Mouse (Mus musculus) stomach, embryonic 15.5 days (tissue): ENCODE results near the gene Elp1. TPM values are rescaled to one million over a fixed set of nuclear protein-coding genes. Genes with fewer than 3 reads are reported as not detected.

ENCODE experiments used
- ATAC-seq: fragments of 200-750 bp; cut with Nextera tagmentation; 2 replicates; pipeline ENCODE4 v1.8.0; 2017; ENCODE audit warnings: low read depth, moderate number of reproducible peaks, moderate TSS enrichment; ENCODE audit not compliant: insufficient read depth, low FRiP score
- H3K27ac ChIP-seq: fragments of 300-500 bp; sonication (generic); 2 replicates; pipeline ENCODE4 v1.5.1; 2015; ENCODE audit warnings: mild to moderate bottlenecking, inconsistent platforms
- H3K27me3 ChIP-seq: fragments of 300-500 bp; sonication (generic); replicated peaks from 2 replicates; pipeline ENCODE4 v1.6.1; 2015; ENCODE audit warnings: inconsistent platforms
- H3K36me3 ChIP-seq: fragments of 300-500 bp; sonication (generic); 2 replicates; pipeline ENCODE4 v1.6.1; 2015; ENCODE audit warnings: inconsistent platforms
- H3K4me1 ChIP-seq: fragments of 300-500 bp; sonication (generic); 2 replicates; pipeline ENCODE4 v1.6.1; 2015; ENCODE audit warnings: inconsistent platforms
- H3K4me2 ChIP-seq: fragments of 300-500 bp; sonication (generic); 2 replicates; pipeline ENCODE4 v1.6.1; 2015; ENCODE audit warnings: mild to moderate bottlenecking, inconsistent platforms
- H3K4me3 ChIP-seq: fragments of 300-500 bp; sonication (generic); replicated peaks from 2 replicates; pipeline ENCODE4 v1.5.1; 2015; ENCODE audit warnings: inconsistent platforms
- H3K9ac ChIP-seq: fragments of 300-500 bp; sonication (generic); 2 replicates; pipeline ENCODE4 v1.6.1; 2015; ENCODE audit warnings: inconsistent platforms
- H3K9me3 ChIP-seq: fragments of 300-500 bp; sonication (generic); 2 replicates; pipeline ENCODE4 v1.6.1; 2016; ENCODE audit warnings: inconsistent platforms
- WGBS: fragments of 180-500 bp; shearing (Covaris S2); methylation state at CpG from one replicate; pipeline ENCODE4 v1.1.7; 2015; 5-methylcytosine and 5-hydroxymethylcytosine counted together
- polyA plus RNA-seq: library from polyadenylated mRNA; unstranded; fragments of >200 nt; fragmentation: Nextera tagmentation; extraction: Ambion mirVana; gene quantifications from 2 replicates; pipeline ENCODE4 v1.2.1, GENCODE M21; 2015

Elp1 gene
- polyA plus RNA-seq, 1 experiment from 2014 or later = 35.8 TPM

DNA sequence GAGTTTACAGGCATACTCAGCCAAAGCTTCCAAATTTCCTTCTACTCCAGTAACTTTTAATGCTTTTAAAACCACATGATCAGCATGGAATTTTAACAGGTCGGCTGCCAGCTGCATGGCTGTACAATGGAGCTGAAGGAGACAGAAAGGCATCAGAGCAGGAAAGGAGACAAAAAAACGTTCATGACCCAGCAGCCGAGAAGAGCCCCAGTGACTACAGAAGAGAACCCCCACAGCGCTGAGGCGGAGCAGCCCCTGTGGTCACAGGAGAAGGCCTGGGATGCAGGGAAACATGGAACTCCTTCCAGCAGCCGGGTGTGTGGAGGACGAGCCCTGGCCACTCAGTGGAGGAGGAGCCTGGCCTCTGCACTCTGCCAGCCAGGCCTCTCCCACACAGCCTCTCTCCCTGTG, 27.4 kb upstream of the Elp1 start:
- Histone ChIP-seq H3K27me3 (no peaks in the 10 kb centered on the region), H3K9me3 (no peaks in the 10 kb centered on the region), H3K27ac (no peak overlapping the region), H3K4me2 (no peak overlapping the region), H3K4me1 (no peaks in the 10 kb centered on the region), H3K9ac (no peak overlapping the region), H3K4me3 (no peak overlapping the region), H3K36me3 (no peaks in the 10 kb centered on the region)
- 65% methylated on average over 7 of the region's 7 CpGs for WGBS
- ATAC-seq = no peak

DNA sequence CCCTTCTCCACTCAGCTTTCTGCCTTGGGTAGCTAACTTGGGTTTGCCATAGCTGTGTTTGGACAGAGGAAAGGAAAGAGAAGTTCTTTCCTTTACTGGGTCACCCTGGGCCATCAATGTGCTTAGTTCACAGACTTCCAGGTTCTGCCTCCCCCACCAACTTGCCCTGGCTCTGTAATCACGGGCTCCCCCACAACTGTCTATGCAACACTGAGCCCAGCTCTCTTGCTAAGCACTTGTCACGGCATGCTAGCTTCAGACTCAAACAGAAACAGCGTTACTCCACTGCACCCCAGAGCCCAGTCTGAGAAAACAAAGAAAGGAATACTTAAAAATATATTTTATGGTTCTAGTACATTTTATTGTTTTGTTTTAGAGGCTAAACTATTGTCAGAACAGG, 26.8 kb upstream of the Elp1 start:
- no peaks in the 10 kb centered on the region for H3K36me3 ChIP-seq
- H3K9ac ChIP-seq = no peak overlapping the region
- 80% methylated on average over 3 of the region's 3 CpGs for WGBS
- H3K4me2 ChIP-seq = no peak overlapping the region
- ATAC-seq = no peak
- H3K9me3 ChIP-seq = no peaks in the 10 kb centered on the region
- no peaks in the 10 kb centered on the region for H3K4me1 ChIP-seq
- H3K4me3 ChIP-seq = no peak overlapping the region
- no peak overlapping the region for H3K27ac ChIP-seq
- H3K27me3 ChIP-seq = no peaks in the 10 kb centered on the region

- no peak overlapping the region for H3K4me2 ChIP-seq
- H3K9me3 ChIP-seq = no peaks in the 10 kb centered on the region
- no peaks in the 10 kb centered on the region for H3K27me3 ChIP-seq
- H3K9ac ChIP-seq = no peak overlapping the region
- H3K4me3 ChIP-seq = no peak overlapping the region
- WGBS = 95% methylated on average over 9 of the region's 9 CpGs
- no peak overlapping the region for H3K27ac ChIP-seq
- ATAC-seq = no peak
- H3K4me1 ChIP-seq = no peaks in the 10 kb centered on the region
- no peaks in the 10 kb centered on the region for H3K36me3 ChIP-seq
Observed at GRCm38 (mm10) chr4:56824231-56824630, 22.1 kb upstream of the Elp1 start.

- ATAC-seq = no peak
Observed at GRCm38 (mm10) chr4:56820017-56820550, 18.0 kb upstream of the Elp1 start.

DNA sequence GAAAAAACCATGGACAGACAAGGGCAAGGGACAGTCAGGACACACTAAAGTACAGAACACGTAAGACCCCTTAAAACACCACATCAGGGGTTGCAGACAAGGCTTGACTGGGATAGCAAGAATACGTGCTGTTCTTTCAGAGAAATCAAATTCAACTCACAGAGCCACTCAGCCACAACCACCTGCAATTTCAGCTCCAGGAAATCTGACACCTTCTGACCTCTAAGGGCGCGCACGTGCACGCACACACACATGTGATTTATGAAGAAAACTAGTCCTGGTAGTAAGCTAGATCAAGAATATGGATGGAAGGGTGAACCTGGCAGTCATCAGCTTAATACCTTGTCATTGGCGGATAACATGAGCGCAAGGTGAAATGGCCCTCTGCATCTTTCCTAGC, 13.0 kb upstream of the Elp1 start:
- no peak for ATAC-seq
- Histone ChIP-seq H3K27ac (no peak overlapping the region), H3K9ac (no peak overlapping the region), H3K27me3 (no peaks in the 10 kb centered on the region), H3K4me3 (no peak overlapping the region), H3K9me3 (no peaks in the 10 kb centered on the region), H3K4me2 (no peak overlapping the region), H3K4me1 (no peaks in the 10 kb centered on the region), H3K36me3 (no peaks in the 10 kb centered on the region)
- 74% methylated on average over 8 of the region's 8 CpGs for WGBS

More at GRCm38 (mm10) chr4:56820017-56820550, 18.0 kb upstream of the Elp1 start:
- Histone ChIP-seq H3K4me1 (no peaks in the 10 kb centered on the region), H3K27ac (no peak overlapping the region), H3K4me3 (no peak overlapping the region), H3K4me2 (no peak overlapping the region), H3K36me3 (no peaks in the 10 kb centered on the region), H3K27me3 (no peaks in the 10 kb centered on the region), H3K9me3 (no peaks in the 10 kb centered on the region), H3K9ac (no peak overlapping the region)

GRCm38 (mm10) chr4:56812096-56812495, 10.0 kb upstream of the Elp1 start:
- Histone ChIP-seq H3K4me2 (no peak overlapping the region), H3K9ac (no peak overlapping the region), H3K27me3 (no peaks in the 10 kb centered on the region), H3K4me3 (no peak overlapping the region), H3K9me3 (no peaks in the 10 kb centered on the region), H3K4me1 (no peaks in the 10 kb centered on the region), H3K36me3 (no peaks in the 10 kb centered on the region), H3K27ac (no peak overlapping the region)
- 75% methylated on average over 4 of the region's 4 CpGs for WGBS
- no peak for ATAC-seq

DNA sequence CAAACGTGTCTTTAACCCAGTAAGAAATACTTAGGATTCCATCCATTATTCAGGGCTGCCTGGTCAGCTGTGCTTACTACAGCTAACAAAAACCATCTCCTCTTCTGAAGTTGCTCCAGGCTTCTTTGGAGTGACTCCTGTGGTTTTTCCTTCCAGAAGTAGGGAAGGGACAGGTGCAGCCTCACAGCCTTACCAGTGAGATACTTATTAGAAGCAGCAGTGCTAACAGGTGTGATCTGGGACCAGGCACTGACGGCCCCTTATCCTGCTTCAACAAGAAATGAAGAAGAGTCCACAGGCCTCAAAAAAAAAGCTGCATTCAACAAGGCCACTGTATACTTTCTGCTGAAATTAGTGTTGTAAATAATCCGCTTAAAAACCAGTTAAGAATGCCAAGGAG, 9.5 kb upstream of the Elp1 start:
- ATAC-seq = no peak
- no peaks in the 10 kb centered on the region for H3K4me1 ChIP-seq
- H3K36me3 ChIP-seq = peaks cover 4% of the 10 kb centered on the region; the same call in 1 of the 2 replicates
- no peak overlapping the region for H3K27ac ChIP-seq
- no peak overlapping the region for H3K4me3 ChIP-seq
- WGBS = 64% methylated on average over 3 of the region's 3 CpGs
- no peaks in the 10 kb centered on the region for H3K9me3 ChIP-seq
- H3K9ac ChIP-seq = no peak overlapping the region
- no peak overlapping the region for H3K4me2 ChIP-seq
- no peaks in the 10 kb centered on the region for H3K27me3 ChIP-seq

- no peaks in the 10 kb centered on the region for H3K27me3 ChIP-seq
- H3K4me3 ChIP-seq = no peak overlapping the region
- 69% methylated on average over 4 of the region's 4 CpGs for WGBS
- no peak overlapping the region for H3K27ac ChIP-seq
- H3K36me3 ChIP-seq = peaks cover 15% of the 10 kb centered on the region
- ATAC-seq = no peak
- H3K9ac ChIP-seq = no peak overlapping the region
- H3K4me2 ChIP-seq = no peak overlapping the region
- H3K4me1 ChIP-seq = no peaks in the 10 kb centered on the region
- H3K9me3 ChIP-seq = no peaks in the 10 kb centered on the region
Observed at GRCm38 (mm10) chr4:56809050-56809449, 6.9 kb upstream of the Elp1 start.

GRCm38 (mm10) chr4:56802669-56803150, 579 bp upstream of the Elp1 start:
- H3K4me1 ChIP-seq = 0 out of 2 replicates have a peak, but pooled peaks cover 11% of the 10 kb centered on the region
- WGBS = 2% methylated on average over 25 of the region's 25 CpGs
- peaks cover 25% of the 10 kb centered on the region for H3K36me3 ChIP-seq
- H3K9me3 ChIP-seq = no peaks in the 10 kb centered on the region
- H3K4me2 ChIP-seq = peak overlapping the region; percentile 89
- H3K9ac ChIP-seq = peak overlapping the region; percentile 62; the same call in 1 of the 2 replicates
- H3K27me3 ChIP-seq = no peaks in the 10 kb centered on the region
- H3K27ac ChIP-seq = peak overlapping the region; percentile 75
- H3K4me3 ChIP-seq = peak overlapping the region; percentile 76
- no peak; the same call in 1 of the 2 replicates for ATAC-seq

DNA sequence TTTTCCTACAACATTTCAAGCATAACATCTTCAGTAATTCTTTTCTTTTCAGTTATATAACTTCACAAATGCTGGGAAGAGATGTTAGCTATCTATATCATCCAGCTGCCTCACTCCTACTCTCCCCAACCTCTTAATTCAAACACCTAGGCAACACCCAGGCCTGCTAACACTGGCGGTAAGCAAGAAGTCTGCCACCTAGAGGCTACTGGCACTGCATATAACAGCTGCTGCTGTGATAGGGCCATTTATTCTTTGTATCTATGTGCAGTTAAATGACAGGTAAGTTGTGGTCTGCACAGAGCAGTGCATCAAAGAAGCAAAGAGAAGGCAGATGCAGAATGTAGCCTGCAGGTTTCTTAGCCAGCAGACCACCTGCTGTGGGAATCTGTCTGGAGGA, 10.8 kb downstream of the Elp1 start:
- no peak overlapping the region for H3K27ac ChIP-seq
- 33% methylated on average over 1 of the region's 1 CpGs for WGBS

GRCm38 (mm10) chr4:56771065-56771464, 31.1 kb downstream of the Elp1 start:
- no peak overlapping the region for H3K4me3 ChIP-seq
- ATAC-seq = no peak
- H3K27me3 ChIP-seq = no peaks in the 10 kb centered on the region
- peaks cover 62% of the 10 kb centered on the region for H3K36me3 ChIP-seq
- 56% methylated on average over 1 of the region's 1 CpGs for WGBS
- no peak overlapping the region for H3K9ac ChIP-seq
- no peaks in the 10 kb centered on the region for H3K9me3 ChIP-seq
- no peak overlapping the region for H3K27ac ChIP-seq
- H3K4me1 ChIP-seq = no peaks in the 10 kb centered on the region
- H3K4me2 ChIP-seq = no peak overlapping the region

More for the DNA sequence above, 10.8 kb downstream of the Elp1 start:
- no peak overlapping the region for H3K4me3 ChIP-seq
- no peak overlapping the region for H3K9ac ChIP-seq
- H3K27me3 ChIP-seq = no peaks in the 10 kb centered on the region
- H3K9me3 ChIP-seq = no peaks in the 10 kb centered on the region
- H3K4me1 ChIP-seq = no peaks in the 10 kb centered on the region
- no peak for ATAC-seq
- peaks cover 63% of the 10 kb centered on the region for H3K36me3 ChIP-seq
- H3K4me2 ChIP-seq = no peak overlapping the region

DNA sequence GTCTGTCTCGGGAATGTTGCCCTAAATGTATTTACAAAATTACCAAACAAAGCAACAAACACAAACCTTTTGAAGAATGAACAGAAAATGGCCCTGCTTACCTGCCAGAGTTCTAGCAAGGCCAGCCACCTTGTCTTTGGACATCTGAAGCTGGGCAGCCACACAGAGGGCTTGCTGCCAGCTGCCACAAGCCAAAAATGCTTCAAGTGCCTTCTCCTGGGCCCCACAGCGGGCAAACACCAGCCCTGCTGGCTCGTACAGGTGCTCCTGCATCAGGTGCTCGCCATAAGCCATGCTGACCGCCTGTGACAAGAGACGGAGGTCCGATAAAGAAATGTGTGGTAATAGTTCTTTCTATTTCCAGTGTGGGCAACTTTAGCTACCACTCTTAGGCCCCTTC, 33.2 kb downstream of the Elp1 start:
- 84% methylated on average over 7 of the region's 7 CpGs for WGBS

GRCm38 (mm10) chr4:56767861-56768284, 34.3 kb downstream of the Elp1 start:
- H3K4me1 ChIP-seq = no peaks in the 10 kb centered on the region
- H3K36me3 ChIP-seq = peaks cover 53% of the 10 kb centered on the region
- no peaks in the 10 kb centered on the region for H3K27me3 ChIP-seq
- no peak for ATAC-seq
- H3K4me3 ChIP-seq = no peak overlapping the region
- H3K27ac ChIP-seq = no peak overlapping the region
- no peak overlapping the region for H3K9ac ChIP-seq
- H3K4me2 ChIP-seq = no peak overlapping the region
- 64% methylated on average over 5 of the region's 5 CpGs for WGBS
- H3K9me3 ChIP-seq = no peaks in the 10 kb centered on the region

More for the DNA sequence above, 33.2 kb downstream of the Elp1 start:
- Histone ChIP-seq H3K27ac (no peak overlapping the region), H3K36me3 (peaks cover 58% of the 10 kb centered on the region), H3K4me1 (no peaks in the 10 kb centered on the region), H3K4me2 (no peak overlapping the region), H3K4me3 (no peak overlapping the region), H3K9me3 (no peaks in the 10 kb centered on the region), H3K27me3 (no peaks in the 10 kb centered on the region), H3K9ac (no peak overlapping the region)
- ATAC-seq = no peak
